Mouse (Mus musculus) embryonic facial prominence, embryonic 11.5 days (tissue): ENCODE data around the gene Magee1. TPM values are rescaled to one million over a fixed set of nuclear protein-coding genes. Genes with fewer than 3 reads are reported as not detected.
A peak's percentile ranks its signal among the peaks of the same experiment; 100 is the strongest.
"Not testable (repeated sequence)": the region's sequence is repeated elsewhere in the genome, so short reads cannot be mapped to it uniquely, and the experiment has no call there.

ENCODE experiments used
- ATAC-seq: fragments of 200-750 bp; cut with Nextera tagmentation; replicated peaks from 2 replicates; pipeline ENCODE4 v1.8.0; 2017; ENCODE audit warnings: low read depth; ENCODE audit not compliant: insufficient number of reproducible peaks, low FRiP score, low TSS enrichment
- DNase-seq: peaks from one replicate; pipeline ENCODE4 v3.0.0-alpha.2; 2015; ENCODE audit warnings: low spot score
- H3K27ac ChIP-seq: fragments of 300-500 bp; sonication (generic); replicated peaks from 2 replicates; pipeline ENCODE4 v1.5.1; 2014; ENCODE audit warnings: mild to moderate bottlenecking, low read depth, low read length, control low read depth
- H3K27me3 ChIP-seq: fragments of 300-500 bp; sonication (generic); 2 replicates; pipeline ENCODE4 v1.6.1; 2014; ENCODE audit warnings: mild to moderate bottlenecking, low read length, moderate library complexity, mixed read lengths; ENCODE audit not compliant: control insufficient read depth, insufficient read depth
- H3K36me3 ChIP-seq: fragments of 300-500 bp; sonication (generic); replicated peaks from 2 replicates; pipeline ENCODE4 v1.6.1; 2014; ENCODE audit warnings: low read depth, mild to moderate bottlenecking, low read length, moderate library complexity, mixed read lengths; ENCODE audit not compliant: control insufficient read depth, insufficient read depth
- H3K4me1 ChIP-seq: fragments of 300-500 bp; sonication (generic); 2 replicates; pipeline ENCODE4 v1.6.1; 2014; ENCODE audit warnings: low read length, mixed read lengths; ENCODE audit not compliant: control insufficient read depth, insufficient read depth
- H3K4me2 ChIP-seq: fragments of 300-500 bp; sonication (generic); 2 replicates; pipeline ENCODE4 v1.6.1; 2014; ENCODE audit warnings: low read depth, mild to moderate bottlenecking, control low read depth, low read length, moderate library complexity
- H3K4me3 ChIP-seq: fragments of 300-500 bp; sonication (generic); 2 replicates; pipeline ENCODE4 v1.5.1; 2014; ENCODE audit warnings: low read depth, low read length, control low read depth
- H3K9ac ChIP-seq: fragments of 300-500 bp; sonication (generic); replicated peaks from 2 replicates; pipeline ENCODE4 v1.6.1; 2014; ENCODE audit warnings: mild to moderate bottlenecking, control low read depth, low read length
- H3K9me3 ChIP-seq: fragments of 300-500 bp; sonication (generic); replicated peaks from 2 replicates; pipeline ENCODE4 v1.6.1; 2016; ENCODE audit warnings: mild to moderate bottlenecking, low read length, inconsistent platforms, mixed read lengths; ENCODE audit not compliant: control insufficient read depth
- WGBS: fragments of 180-500 bp; shearing (Covaris S2); extraction: QIAGEN DNeasy Blood & Tissue Kit; methylation state at CpG from one replicate; pipeline ENCODE4 v1.1.7; 2014; 5-methylcytosine and 5-hydroxymethylcytosine counted together
- polyA plus RNA-seq: library from polyadenylated mRNA; unstranded; fragments of >200 nt; fragmentation: Nextera tagmentation; extraction: Ambion mirVana; gene quantifications from 2 replicates; pipeline ENCODE4 v1.2.1, GENCODE M21; 2014

Magee1 gene
- polyA plus RNA-seq, result 14.8 and 18.4 TPM in 2 replicates

DNA sequence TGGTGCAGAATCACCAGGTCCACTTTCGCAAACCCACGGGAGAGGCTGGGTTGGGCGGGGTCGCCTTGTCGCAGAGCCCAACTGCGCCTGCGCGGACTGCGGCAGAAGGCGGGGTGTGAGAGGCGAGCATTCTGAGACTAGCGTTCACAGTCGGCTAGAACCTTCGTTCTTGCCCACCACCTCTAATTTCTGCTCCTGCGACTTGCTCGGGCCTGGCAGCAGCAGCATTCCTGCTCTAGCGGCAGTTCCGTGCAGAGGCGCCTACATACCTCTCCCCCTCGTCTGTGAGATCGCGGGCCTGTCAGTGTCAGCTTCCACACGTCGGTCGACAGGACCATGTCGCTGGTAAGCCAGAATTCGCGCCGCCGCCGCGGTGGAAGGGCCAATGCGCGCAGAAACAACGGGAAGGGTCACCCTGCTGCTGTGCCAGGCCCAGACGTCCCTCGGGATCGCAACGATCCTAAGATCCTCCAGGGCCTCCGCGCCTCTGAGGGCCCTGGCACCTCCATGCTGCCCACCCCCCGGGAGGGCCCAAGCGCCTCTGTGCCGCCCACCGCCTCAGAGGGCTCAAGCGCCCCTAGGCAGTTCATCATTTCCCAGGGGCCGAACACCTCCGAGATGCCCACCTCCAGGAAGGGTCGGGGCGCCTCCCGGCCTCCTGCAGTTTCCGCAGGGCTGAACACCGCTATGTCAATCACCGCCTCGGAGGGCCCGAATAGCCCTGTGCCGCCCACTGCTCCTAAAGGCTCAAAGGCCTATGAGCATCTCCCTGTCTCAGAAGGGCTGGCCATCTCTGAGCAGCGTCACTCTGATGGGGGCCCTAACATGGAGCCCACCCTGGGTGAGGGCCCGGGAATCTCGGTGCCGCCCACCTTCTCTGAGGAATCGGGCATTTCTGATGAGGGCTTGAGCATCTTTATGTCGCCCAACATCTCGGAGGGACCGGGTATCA, at the start of gene Magee1:
Gene Magee1, plus strand, starts transcription at position 104 of the 952 bp plus-strand sequence.
- DNase-seq (peak; percentile 69), ATAC-seq (peak; percentile 74)
- Histone ChIP-seq H3K27ac (no peak within 1 kb of the TSS), H3K27me3 (peaks cover 5% of the 10 kb centered on the region; the same call in 1 of the 2 replicates), H3K9ac (peak within 1 kb of the TSS; percentile 52), H3K4me3 (peak within 1 kb of the TSS; percentile 45), H3K9me3 (no peaks in the 10 kb centered on the region), H3K4me1 (no peaks in the 10 kb centered on the region), H3K36me3 (no peaks in the 10 kb centered on the region), H3K4me2 (peak within 1 kb of the TSS; percentile 46)
- WGBS, result 11% methylated on average over 65 of the region's 65 CpGs

DNA sequence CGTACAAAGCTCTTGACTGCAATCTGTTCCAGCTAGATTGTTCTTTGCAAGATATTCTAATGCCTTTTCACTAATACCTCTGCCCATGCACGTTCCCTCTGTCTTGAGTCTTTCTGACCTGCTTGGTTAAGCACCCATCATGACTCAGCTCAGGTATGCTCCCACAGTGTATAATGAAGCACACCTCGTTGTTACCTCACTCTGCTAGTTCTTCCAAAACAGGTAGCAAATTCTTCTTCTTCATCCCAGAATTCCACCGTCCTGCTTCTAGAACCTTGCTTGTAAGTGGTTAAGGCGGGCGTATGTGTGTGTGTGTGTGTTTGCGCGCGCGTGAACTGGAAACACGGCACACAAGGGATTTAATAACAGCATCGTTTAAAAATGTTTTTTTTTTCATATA, 41.0 kb upstream of the Magee1 start:
- Histone ChIP-seq H3K9me3 (no peaks in the 10 kb centered on the region), H3K4me2 (peak overlapping the region; percentile 27), H3K4me1 (no peaks in the 10 kb centered on the region), H3K9ac (0 out of 2 replicates have a peak overlapping the region, but pooled peaks have one; percentile 7), H3K27me3 (no peaks in the 10 kb centered on the region), H3K36me3 (no peaks in the 10 kb centered on the region), H3K27ac (no peak overlapping the region), H3K4me3 (peak overlapping the region; percentile 29)
- DNase-seq (no peak), ATAC-seq (peak; percentile 77; the same call in 1 of the 2 replicates)
- WGBS, result 9% methylated on average over 12 of the region's 12 CpGs

DNA sequence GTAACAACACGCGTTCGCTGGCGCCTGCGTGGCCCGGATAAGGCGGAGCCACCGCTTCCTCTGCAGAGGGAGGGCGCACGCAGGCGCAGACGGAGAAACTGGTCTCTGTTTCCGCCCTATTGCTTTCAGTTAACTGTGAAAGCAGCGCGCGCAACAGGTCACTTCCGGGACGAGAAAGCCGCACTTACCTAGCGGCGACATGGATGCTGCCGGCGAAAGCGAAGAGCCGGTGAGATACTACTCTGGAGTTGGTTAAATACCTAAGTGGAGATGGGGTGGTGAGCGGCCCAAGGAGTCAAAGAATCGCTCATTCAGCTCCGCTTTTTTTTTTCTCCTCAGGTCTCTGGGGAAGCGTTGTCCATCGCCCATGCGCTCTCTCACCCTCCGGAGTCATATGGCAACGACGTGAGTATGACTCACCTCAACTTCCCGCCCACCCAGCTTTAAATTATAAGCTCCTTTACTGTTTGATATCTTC, 40.5 kb upstream of the Magee1 start, which contains the start of gene Pbdc1:
Gene Pbdc1, plus strand, starts transcription at position 142 of the 478 bp plus-strand sequence.
- Histone ChIP-seq H3K4me1 (no peaks in the 10 kb centered on the region), H3K27me3 (no peaks in the 10 kb centered on the region), H3K4me2 (peak within 1 kb of the TSS; percentile 49), H3K4me3 (peak within 1 kb of the TSS; percentile 29), H3K27ac (no peak within 1 kb of the TSS), H3K9ac (peak within 1 kb of the TSS; percentile 53), H3K36me3 (no peaks in the 10 kb centered on the region), H3K9me3 (no peaks in the 10 kb centered on the region)
- DNase-seq (peak; percentile 90), ATAC-seq (peak; percentile 97)
- under 1% methylated on average over 35 of the region's 35 CpGs for WGBS

- DNase-seq, result no peak
- H3K4me3 ChIP-seq, result peak overlapping the region; percentile 29
- no peaks in the 10 kb centered on the region for H3K4me1 ChIP-seq
- peak overlapping the region; percentile 53 for H3K9ac ChIP-seq
- 9% methylated on average over 8 of the region's 8 CpGs for WGBS
- no peaks in the 10 kb centered on the region for H3K9me3 ChIP-seq
- H3K4me2 ChIP-seq, result peak overlapping the region; percentile 49
- no peaks in the 10 kb centered on the region for H3K27me3 ChIP-seq
- no peaks in the 10 kb centered on the region for H3K36me3 ChIP-seq
- H3K27ac ChIP-seq, result no peak overlapping the region
- no peak for ATAC-seq
Observed at GRCm38 (mm10) chrX:105080096-105080495, 40.1 kb upstream of the Magee1 start.

DNA sequence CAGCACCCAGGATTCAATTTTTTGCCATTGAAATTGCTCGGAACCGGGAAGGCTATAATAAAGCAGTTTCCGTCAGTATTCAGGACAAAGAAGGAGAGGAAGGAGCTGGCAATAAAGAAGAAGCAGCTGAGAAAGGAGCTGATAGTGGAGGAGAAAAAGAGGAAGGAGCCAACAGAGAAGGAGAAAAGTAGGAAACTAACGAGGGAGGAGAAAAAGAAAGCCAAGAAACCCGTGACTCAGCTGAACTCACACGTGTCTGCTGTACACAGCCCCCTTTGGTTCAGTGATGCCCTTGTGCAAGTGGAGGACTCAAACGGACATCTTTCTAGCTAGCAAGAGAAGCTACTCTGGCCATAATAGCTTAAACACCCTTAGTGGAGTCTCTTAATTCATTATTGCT, 37.2 kb upstream of the Magee1 start:
- H3K9ac ChIP-seq, H3K27ac ChIP-seq, DNase-seq, H3K9me3 ChIP-seq, H3K36me3 ChIP-seq, ATAC-seq, H3K27me3 ChIP-seq, H3K4me1 ChIP-seq, H3K4me2 ChIP-seq, H3K4me3 ChIP-seq: not testable (repeated sequence)
- WGBS, result 86% methylated on average over 7 of the region's 7 CpGs

DNA sequence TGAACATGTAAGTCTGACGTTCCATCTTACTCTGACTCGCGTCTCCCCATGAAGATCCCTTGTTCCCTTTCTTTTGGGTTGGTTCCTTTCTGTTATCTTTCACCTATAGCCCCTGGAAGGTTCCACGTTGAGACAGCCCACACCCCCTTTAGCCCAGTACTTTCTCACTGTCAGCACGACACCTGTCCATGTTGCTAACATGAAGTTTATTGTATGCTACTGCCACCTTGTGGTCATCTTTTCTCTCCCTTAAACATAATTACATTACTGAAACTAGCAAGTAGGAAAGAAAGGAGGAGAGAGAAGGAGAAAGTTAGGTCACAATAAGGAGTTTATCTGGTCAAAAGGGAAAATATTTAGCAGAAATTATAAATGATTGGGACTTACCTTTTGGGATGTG, 16.0 kb upstream of the Magee1 start:
- H3K27me3 ChIP-seq, result no peaks in the 10 kb centered on the region
- no peaks in the 10 kb centered on the region for H3K4me1 ChIP-seq
- H3K9ac ChIP-seq, result no peak overlapping the region
- no peaks in the 10 kb centered on the region for H3K9me3 ChIP-seq
- no peak overlapping the region for H3K4me2 ChIP-seq
- H3K27ac ChIP-seq, result no peak overlapping the region
- 50% methylated on average over 5 of the region's 5 CpGs for WGBS
- DNase-seq (peak; percentile 57), ATAC-seq (no peak)
- no peaks in the 10 kb centered on the region for H3K36me3 ChIP-seq
- H3K4me3 ChIP-seq, result no peak overlapping the region

- no peaks in the 10 kb centered on the region for H3K36me3 ChIP-seq
- no peak overlapping the region for H3K9ac ChIP-seq
- H3K4me1 ChIP-seq, result no peaks in the 10 kb centered on the region
- ATAC-seq (no peak), DNase-seq (no peak)
- no peaks in the 10 kb centered on the region for H3K9me3 ChIP-seq
- no peaks in the 10 kb centered on the region; the same call in 1 of the 2 replicates for H3K27me3 ChIP-seq
- 75% methylated on average over 2 of the region's 2 CpGs for WGBS
- H3K4me2 ChIP-seq, result no peak overlapping the region
- no peak overlapping the region for H3K27ac ChIP-seq
- no peak overlapping the region for H3K4me3 ChIP-seq
Observed at GRCm38 (mm10) chrX:105114994-105115393, 5.2 kb upstream of the Magee1 start.
